Mouse (Mus musculus) heart, embryonic 10.5 days (tissue): Measurements from ENCODE around the gene Zc3h7b. TPM values are rescaled to one million over a fixed set of nuclear protein-coding genes. Genes with fewer than 3 reads are reported as not detected.

Experiments used
- polyA plus RNA-seq: library from polyadenylated mRNA; unstranded; fragments of >200 nt; fragmentation: Nextera tagmentation; extraction: Ambion mirVana; gene quantifications from 2 replicates; pipeline ENCODE4 v1.2.1, GENCODE M21; 2016

Gene Zc3h7b
- polyA plus RNA-seq, 1 experiment from 2014 or later: 34.2 TPM

Other genes with a start within 250 kb of the Zc3h7b start
- gene Ep300, start 159.7 kb upstream of the Zc3h7b start, polyA plus RNA-seq: 15.0 and 25.3 TPM in 2 replicates
- 28.0 and 31.3 TPM in 2 replicates for gene L3mbtl2, start 81.2 kb upstream of the Zc3h7b start, polyA plus RNA-seq
- 0.53 and 1.4 TPM in 2 replicates for gene Chadl, start 47.8 kb upstream of the Zc3h7b start, polyA plus RNA-seq
- 140 and 141 TPM in 2 replicates for gene Rangap1, start 473 bp downstream of the Zc3h7b start, polyA plus RNA-seq
- 17.3 and 20.2 TPM in 2 replicates for gene Tef, start 57.4 kb downstream of the Zc3h7b start, polyA plus RNA-seq
- gene Tob2, start 113.7 kb downstream of the Zc3h7b start, polyA plus RNA-seq: 13.0 and 15.6 TPM in 2 replicates
- gene Phf5a, start 126.9 kb downstream of the Zc3h7b start, polyA plus RNA-seq: 154 and 200 TPM in 2 replicates
- 320 and 472 TPM in 2 replicates for gene Aco2, start 127.3 kb downstream of the Zc3h7b start, polyA plus RNA-seq
- gene Polr3h, start 181.2 kb downstream of the Zc3h7b start, polyA plus RNA-seq: 108 and 120 TPM in 2 replicates
- gene Csdc2, start 191.7 kb downstream of the Zc3h7b start, polyA plus RNA-seq: 6.4 and 7.4 TPM in 2 replicates
- 24.0 and 28.6 TPM in 2 replicates for gene Pmm1, start 215.9 kb downstream of the Zc3h7b start, polyA plus RNA-seq
- not detected in 2 replicates for gene 1700029P11Rik, start 235.5 kb downstream of the Zc3h7b start, polyA plus RNA-seq
- 98.6 and 99.8 TPM in 2 replicates for gene Xrcc6, start 242.8 kb downstream of the Zc3h7b start, polyA plus RNA-seq